Mouse (Mus musculus) embryonic facial prominence, embryonic 10.5 days (tissue): Measurements from ENCODE around the gene Calcrl. TPM values are rescaled to one million over a fixed set of nuclear protein-coding genes. Genes with fewer than 3 reads are reported as not detected.

Experiments
- DNase-seq: peaks from one replicate; pipeline ENCODE4 v3.0.0-alpha.2; 2017; ENCODE audit warnings: low spot score
- H3K27ac ChIP-seq: fragments of 300-500 bp; sonication (generic); replicated peaks from 2 replicates; pipeline ENCODE4 v1.5.1; 2016; ENCODE audit warnings: mild to moderate bottlenecking
- H3K27me3 ChIP-seq: fragments of 300-500 bp; sonication (generic); replicated peaks from 2 replicates; pipeline ENCODE4 v1.6.1; 2016; ENCODE audit warnings: low read depth, mild to moderate bottlenecking; ENCODE audit not compliant: poor library complexity, severe bottlenecking
- H3K36me3 ChIP-seq: fragments of 300-500 bp; sonication (generic); replicated peaks from 2 replicates; pipeline ENCODE4 v1.6.1; 2016; ENCODE audit warnings: mild to moderate bottlenecking, moderate library complexity
- H3K4me1 ChIP-seq: fragments of 300-500 bp; sonication (generic); 2 replicates; pipeline ENCODE4 v1.6.1; 2016
- H3K4me3 ChIP-seq: fragments of 300-500 bp; sonication (generic); 2 replicates; pipeline ENCODE4 v1.5.1; 2016; ENCODE audit warnings: mild to moderate bottlenecking, moderate library complexity
- H3K9me3 ChIP-seq: fragments of 300-500 bp; sonication (generic); 2 replicates; pipeline ENCODE4 v1.6.1; 2016; ENCODE audit warnings: mild to moderate bottlenecking
- WGBS: fragments of 180-500 bp; shearing (Covaris S2); methylation state at CpG from one replicate; pipeline ENCODE4 v1.1.7; 2016; 5-methylcytosine and 5-hydroxymethylcytosine counted together
- polyA plus RNA-seq: library from polyadenylated mRNA; unstranded; fragments of >200 nt; fragmentation: Nextera tagmentation; extraction: Ambion mirVana; gene quantifications from 2 replicates; pipeline ENCODE4 v1.2.1, GENCODE M21; 2016

The Calcrl gene
- polyA plus RNA-seq, 1 experiment from 2014 or later, result 14.8 TPM

DNA sequence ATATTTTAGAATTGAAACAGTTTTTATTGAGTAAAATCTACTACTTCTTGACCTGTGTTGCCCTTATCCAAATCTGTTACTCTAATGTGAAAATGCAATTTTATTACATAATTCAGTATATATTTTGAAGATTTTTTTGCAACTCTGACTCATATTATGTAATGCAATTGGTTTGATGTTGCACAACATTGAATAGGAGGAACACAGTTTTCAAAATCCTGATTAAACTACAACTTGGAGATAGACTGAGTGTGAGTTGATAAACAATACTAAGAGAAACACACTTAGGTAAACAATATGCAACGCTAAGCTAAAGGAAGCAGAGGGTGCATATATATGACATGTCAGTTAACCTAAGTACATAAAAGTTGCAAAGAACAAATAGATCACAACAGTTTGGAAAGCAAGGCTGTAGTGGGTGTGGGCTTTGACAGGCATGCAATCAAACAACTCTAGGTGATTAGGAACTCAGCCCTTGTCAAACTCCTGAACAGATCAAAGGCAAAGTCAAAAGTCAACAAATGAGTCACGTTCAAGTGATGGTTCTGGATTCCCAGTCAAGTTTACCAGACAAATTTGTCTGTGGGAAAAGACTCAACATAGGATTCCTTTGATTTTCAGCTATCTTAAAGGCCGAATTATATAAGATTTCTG lies 66.4 kb downstream of the Calcrl start:
- H3K4me1 ChIP-seq, result peaks cover 2% of the 10 kb centered on the region; the same call in 1 of the 2 replicates
- no peak overlapping the region for H3K4me3 ChIP-seq
- WGBS, result 66% methylated on average over 3 of the region's 3 CpGs
- no peaks in the 10 kb centered on the region for H3K27me3 ChIP-seq
- no peak for DNase-seq
- no peak overlapping the region for H3K27ac ChIP-seq
- H3K36me3 ChIP-seq, result no peaks in the 10 kb centered on the region
- H3K9me3 ChIP-seq, result no peaks in the 10 kb centered on the region

DNA sequence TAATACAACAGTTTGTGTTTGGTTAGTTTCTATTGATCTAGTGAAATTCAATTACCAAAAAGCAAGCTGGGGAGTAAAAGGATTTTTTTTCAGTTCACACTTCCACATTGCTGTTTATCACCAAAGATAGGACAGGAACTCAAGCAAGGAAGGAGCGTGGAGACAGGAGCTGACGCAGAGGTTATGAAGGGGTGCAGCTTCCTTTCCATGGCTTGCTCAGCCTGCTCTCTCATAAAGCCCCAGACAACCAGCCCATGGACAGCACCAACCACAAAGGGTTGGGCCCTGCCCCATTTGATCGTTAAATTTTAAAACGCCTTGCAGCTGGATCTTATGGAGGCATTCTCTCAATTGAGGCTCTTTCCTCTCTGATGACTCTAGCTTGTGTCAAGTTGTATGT lies 69.9 kb downstream of the Calcrl start:
- 87% methylated on average over 4 of the region's 4 CpGs for WGBS
- no peaks in the 10 kb centered on the region for H3K4me1 ChIP-seq
- H3K27ac ChIP-seq, result no peak overlapping the region
- H3K9me3 ChIP-seq, result no peaks in the 10 kb centered on the region
- no peaks in the 10 kb centered on the region for H3K27me3 ChIP-seq
- H3K36me3 ChIP-seq, result no peaks in the 10 kb centered on the region
- no peak overlapping the region for H3K4me3 ChIP-seq
- no peak for DNase-seq

DNA sequence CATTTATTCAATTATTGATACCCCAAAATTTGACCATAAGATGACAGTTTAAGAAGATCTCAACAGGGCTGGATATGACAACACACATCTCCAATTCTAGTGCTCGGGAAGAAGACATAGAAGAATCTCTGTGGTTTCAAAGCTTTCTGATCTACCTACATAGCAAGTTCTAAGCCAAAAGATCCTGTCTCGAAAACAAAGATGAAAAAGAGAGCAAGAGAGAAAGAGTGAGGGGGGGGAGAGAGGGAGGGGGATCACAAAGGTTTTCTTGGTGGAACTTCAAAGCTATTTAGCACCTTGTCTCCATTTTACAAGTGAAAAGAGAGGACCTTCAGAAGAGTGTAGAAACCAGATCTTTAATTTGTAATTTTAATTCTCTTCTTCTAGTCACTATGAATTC lies 77.8 kb downstream of the Calcrl start:
- Histone ChIP-seq H3K4me1 (no peaks in the 10 kb centered on the region), H3K36me3 (no peaks in the 10 kb centered on the region), H3K27me3 (no peaks in the 10 kb centered on the region), H3K9me3 (no peaks in the 10 kb centered on the region), H3K4me3 (no peak overlapping the region), H3K27ac (no peak overlapping the region)
- 85% methylated on average over 2 of the region's 2 CpGs for WGBS
- DNase-seq, result no peak

DNA sequence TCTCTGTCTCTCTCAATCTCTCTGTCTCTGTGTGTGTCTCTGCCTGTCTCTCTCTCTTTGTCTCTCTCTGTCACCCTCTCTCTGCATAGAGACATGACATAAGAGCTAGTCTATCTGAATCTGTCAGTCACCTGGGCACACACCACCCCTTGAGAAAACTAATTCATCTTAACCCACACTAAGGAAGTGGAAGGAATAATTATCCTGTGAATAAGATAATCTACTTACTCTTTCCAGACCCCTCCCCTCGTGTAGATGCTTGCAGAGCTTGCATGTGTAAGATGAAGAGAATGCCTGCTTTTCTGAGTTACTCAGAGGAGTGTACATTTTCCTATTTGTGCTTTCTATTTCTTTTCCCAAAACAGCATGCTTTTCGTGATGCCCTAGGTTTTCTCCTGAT lies 81.5 kb downstream of the Calcrl start:
- H3K4me1 ChIP-seq, result no peaks in the 10 kb centered on the region
- WGBS, result 65% methylated on average over 2 of the region's 2 CpGs
- no peak for DNase-seq
- no peaks in the 10 kb centered on the region for H3K9me3 ChIP-seq
- H3K27ac ChIP-seq, result no peak overlapping the region
- no peak overlapping the region for H3K4me3 ChIP-seq
- no peaks in the 10 kb centered on the region for H3K27me3 ChIP-seq
- H3K36me3 ChIP-seq, result no peaks in the 10 kb centered on the region

DNA sequence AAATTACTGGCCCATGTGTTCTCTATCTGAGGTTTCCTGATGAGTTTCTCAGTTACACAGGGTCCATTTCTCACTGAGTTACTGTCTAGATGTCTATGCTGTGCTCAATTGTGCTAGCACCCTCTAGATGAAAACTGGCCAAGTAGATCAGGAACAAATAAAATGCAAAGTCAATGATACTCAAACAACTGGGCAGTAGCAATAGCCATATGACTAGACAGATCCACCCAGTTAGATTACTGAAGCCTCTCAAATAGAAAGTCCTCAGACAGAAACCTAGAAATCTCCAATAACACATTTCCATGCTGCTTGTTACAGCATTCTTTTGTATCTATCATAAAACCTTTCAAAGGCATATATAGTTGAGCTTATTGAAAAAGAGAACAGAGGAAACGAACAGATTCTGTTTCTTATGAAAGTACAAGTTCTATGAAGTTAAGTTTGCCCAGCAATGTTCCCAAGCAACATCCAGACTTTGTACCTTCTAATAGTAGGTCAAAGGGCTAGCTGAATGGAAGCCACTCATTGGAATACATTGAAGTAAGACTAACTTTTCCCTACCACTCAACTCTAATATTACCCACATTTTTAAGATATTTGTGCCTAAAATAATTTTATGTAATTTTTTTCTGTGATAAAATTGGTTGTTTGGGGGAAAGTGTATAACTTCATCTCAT lies 87.3 kb downstream of the Calcrl start:
- 91% methylated on average over 1 of the region's 1 CpGs for WGBS
- Histone ChIP-seq H3K4me1 (no peaks in the 10 kb centered on the region), H3K27me3 (no peaks in the 10 kb centered on the region), H3K9me3 (no peaks in the 10 kb centered on the region), H3K27ac (no peak overlapping the region), H3K4me3 (no peak overlapping the region), H3K36me3 (no peaks in the 10 kb centered on the region; the same call in 1 of the 2 replicates)
- no peak for DNase-seq

DNA sequence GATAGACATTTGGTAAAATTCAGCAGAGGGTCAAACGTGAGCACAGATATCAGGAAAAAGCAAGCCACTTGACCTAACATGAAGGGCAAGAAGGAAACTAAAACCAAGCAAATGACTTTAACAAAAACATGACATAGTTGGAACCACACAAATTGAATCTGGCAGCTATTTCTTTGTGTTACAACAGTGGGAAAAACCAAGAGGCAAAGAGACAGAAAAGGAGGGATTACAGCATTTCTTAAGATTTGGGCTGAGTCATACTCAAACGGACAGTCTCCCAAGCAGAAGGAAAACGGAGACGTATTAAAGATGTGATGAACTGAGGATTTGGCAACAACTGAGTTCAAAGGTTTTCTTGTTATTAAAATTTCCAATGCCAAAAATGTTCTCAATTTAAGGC lies 88.9 kb downstream of the Calcrl start:
- H3K4me3 ChIP-seq, result no peak overlapping the region
- H3K36me3 ChIP-seq, result no peaks in the 10 kb centered on the region; the same call in 1 of the 2 replicates
- no peak for DNase-seq
- H3K27ac ChIP-seq, result no peak overlapping the region
- H3K27me3 ChIP-seq, result no peaks in the 10 kb centered on the region
- 84% methylated on average over 4 of the region's 4 CpGs for WGBS
- no peaks in the 10 kb centered on the region for H3K4me1 ChIP-seq
- no peaks in the 10 kb centered on the region for H3K9me3 ChIP-seq

DNA sequence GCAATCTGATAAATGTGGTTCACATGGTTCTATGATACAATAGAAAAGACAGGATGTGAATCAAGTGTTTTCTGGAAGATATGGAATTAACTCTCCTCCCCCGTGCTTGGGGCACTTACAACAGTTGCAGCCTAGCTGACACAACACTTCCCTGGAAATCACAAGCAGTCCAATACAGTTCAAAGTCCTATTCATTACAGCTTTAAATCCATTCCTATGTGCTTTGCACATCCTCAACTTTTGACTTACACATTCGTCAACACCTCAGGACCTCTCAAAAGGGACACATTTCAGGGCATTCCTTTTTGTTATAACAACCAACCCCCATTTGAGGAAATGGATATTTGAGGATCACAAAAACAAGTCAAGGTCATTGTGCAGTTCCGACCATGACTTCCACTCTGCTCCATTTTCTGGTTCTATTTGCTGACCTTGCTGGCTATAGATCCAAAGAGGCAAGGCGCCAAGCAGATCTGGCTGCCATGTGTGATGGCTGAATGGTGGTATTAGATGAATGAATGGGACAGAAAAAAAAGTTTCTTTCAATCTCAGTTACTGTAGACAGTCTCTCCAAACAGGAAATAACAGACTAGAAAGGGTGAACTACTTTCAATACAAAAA lies 108.9 kb downstream of the Calcrl start:
- Histone ChIP-seq H3K36me3 (no peaks in the 10 kb centered on the region), H3K4me3 (no peak overlapping the region), H3K27me3 (no peaks in the 10 kb centered on the region), H3K9me3 (no peaks in the 10 kb centered on the region), H3K4me1 (no peaks in the 10 kb centered on the region), H3K27ac (no peak overlapping the region)
- 78% methylated on average over 4 of the region's 4 CpGs for WGBS
- DNase-seq, result no peak

DNA sequence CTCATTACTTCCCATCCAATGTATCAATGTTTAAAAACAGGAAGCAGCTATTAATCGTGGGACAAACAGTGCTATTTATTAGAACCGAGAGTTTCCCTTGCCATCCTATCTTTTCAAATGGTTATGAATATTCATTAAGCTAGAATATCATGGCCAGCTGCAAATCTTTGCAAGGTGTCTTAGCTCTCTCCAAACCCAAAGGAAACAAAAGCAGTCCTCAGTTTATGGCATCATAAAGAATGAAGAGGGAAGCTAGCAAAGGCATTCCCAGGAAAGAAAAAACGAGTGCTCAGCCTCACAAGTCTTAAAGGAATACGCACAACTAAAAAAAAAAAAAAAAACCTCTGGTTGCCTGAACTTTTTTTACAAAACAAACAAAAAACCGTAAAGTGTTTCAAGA lies 128.7 kb downstream of the Calcrl start:
- DNase-seq, result no peak
- Histone ChIP-seq H3K9me3 (no peaks in the 10 kb centered on the region), H3K4me3 (no peak overlapping the region), H3K27ac (no peak overlapping the region), H3K4me1 (no peaks in the 10 kb centered on the region), H3K27me3 (no peaks in the 10 kb centered on the region), H3K36me3 (no peaks in the 10 kb centered on the region)
- WGBS, result 55% methylated on average over 5 of the region's 5 CpGs

DNA sequence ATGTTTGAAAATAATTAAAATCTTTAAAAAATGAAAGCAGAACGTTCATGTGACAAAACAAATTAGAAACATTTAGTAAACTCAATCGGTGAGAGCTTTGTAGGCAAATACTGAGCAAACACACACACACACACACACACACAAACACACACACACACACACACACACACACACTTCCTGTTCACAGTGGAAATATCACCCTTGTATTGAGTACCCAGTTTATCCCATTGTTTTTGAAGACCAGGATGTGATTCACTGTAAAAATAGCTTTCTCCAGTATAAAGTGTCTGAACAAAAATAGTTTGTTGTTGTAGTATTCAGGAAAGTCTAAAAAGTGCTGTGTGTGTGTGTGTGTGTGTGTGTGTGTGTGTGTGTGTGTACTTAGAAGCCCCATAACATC lies 130.1 kb downstream of the Calcrl start:
- Histone ChIP-seq H3K9me3 (no peaks in the 10 kb centered on the region), H3K27me3 (no peaks in the 10 kb centered on the region), H3K4me3 (no peak overlapping the region), H3K27ac (no peak overlapping the region), H3K4me1 (no peaks in the 10 kb centered on the region), H3K36me3 (no peaks in the 10 kb centered on the region)
- WGBS, result 90% methylated on average over 2 of the region's 2 CpGs
- no peak for DNase-seq

DNA sequence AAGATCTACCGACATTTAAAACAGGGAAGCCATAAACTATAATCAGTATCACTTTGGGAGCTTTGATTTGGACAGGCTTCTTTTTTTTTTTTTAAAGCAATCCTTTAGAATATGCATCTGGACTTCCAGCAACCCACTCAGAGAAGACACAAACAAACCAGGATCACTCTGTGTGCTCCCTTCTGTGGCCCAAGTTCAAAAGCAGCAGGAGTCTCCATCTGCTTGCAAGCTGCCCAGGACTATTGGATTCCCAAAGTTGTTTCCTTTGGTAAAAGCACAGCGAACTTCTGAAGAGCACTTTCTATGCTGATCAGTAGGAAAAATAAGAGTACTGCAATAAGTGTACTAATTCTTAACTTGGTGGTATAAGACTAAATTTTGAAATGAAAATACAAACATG lies 130.6 kb downstream of the Calcrl start:
- 70% methylated on average over 2 of the region's 2 CpGs for WGBS
- H3K27me3 ChIP-seq, result no peaks in the 10 kb centered on the region
- H3K4me3 ChIP-seq, result no peak overlapping the region
- DNase-seq, result no peak
- H3K4me1 ChIP-seq, result no peaks in the 10 kb centered on the region
- no peaks in the 10 kb centered on the region for H3K9me3 ChIP-seq
- no peaks in the 10 kb centered on the region for H3K36me3 ChIP-seq
- no peak overlapping the region for H3K27ac ChIP-seq

DNA sequence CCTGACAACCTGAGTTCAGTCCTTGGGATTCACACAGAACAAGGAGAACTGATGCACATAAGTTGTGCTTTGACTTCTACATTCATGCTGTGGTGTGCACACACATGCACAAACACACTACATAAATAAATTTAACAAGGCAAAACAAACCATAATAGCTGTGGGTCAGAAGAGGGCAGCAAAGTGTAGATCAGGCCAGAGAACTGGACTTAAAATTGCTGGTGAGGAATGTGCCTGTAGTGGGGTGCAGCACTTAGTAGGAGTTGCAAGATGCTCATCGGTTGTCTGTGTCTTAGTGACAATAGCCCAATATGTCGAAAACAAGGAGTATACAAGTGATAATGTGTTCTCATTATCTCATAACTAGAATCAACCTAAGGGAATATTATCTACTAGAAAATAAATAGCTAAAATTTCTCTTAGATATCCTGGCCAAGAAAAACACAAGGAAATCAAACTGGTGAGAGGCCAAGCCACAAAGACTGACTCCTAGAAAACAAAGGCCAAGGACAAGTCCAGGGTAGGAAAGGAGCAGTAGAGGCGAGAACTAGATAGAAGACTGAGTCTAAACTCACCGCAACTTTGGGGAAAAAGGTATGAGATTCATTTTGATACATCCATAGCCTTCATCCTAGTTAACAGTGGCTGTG lies 132.7 kb downstream of the Calcrl start:
- no peak for DNase-seq
- H3K27ac ChIP-seq, result no peak overlapping the region
- 92% methylated on average over 4 of the region's 4 CpGs for WGBS
- H3K36me3 ChIP-seq, result no peaks in the 10 kb centered on the region
- no peaks in the 10 kb centered on the region for H3K4me1 ChIP-seq
- no peak overlapping the region for H3K4me3 ChIP-seq
- no peaks in the 10 kb centered on the region for H3K9me3 ChIP-seq
- H3K27me3 ChIP-seq, result no peaks in the 10 kb centered on the region

DNA sequence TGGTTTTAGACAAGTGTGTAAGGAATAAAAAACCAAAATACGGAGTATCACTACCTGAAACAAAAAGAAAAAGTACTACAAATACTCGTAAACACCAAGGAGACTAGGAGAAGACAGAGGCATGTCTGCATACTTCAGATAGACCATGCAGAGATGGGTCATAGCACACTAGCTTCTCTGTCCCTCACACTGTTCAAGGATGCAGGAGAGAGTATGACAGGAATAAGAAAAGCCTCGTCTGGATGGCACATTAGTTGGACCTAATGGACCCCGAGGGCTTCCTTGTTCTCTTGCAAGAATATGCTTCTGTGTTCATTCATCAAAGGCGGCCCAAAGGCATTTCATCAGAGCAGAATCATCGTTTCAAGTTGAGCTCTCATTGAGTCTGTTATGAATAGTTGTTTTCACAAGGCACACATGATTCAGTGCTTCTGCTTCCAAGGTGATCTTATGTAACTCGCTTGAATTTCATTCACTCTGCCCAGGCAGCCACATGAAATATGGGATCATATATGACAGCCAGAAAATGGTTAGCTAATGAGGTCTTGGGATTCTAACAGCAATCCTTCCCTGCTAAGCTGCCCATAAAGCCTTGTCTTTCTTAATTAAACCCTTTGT lies 136.2 kb downstream of the Calcrl start:
- Histone ChIP-seq H3K36me3 (no peaks in the 10 kb centered on the region), H3K27ac (no peak overlapping the region), H3K27me3 (no peaks in the 10 kb centered on the region), H3K9me3 (no peaks in the 10 kb centered on the region), H3K4me1 (no peaks in the 10 kb centered on the region), H3K4me3 (no peak overlapping the region)
- no peak for DNase-seq
- WGBS, result 68% methylated on average over 7 of the region's 7 CpGs
